In genomic region chr19:45067758-45068510, GRCm38 (mm10) we compare ENCODE assay signal across 25 mouse cellular contexts. TPM values are rescaled to one million over a fixed set of nuclear protein-coding genes. Genes with fewer than 3 reads are reported as not detected.
"Had no signal": no experiment of that assay in that cellular context is flagged by ENCODE, and none has a peak within 500 bp of the region (broad histone marks: within the 10 kb centered on the region; RNA-seq: fewer than 3 reads in every experiment).

No protein-coding gene starts in this region.

- H3K4me1 ChIP-seq: lung, embryonic 15.5 days had no signal

- ATAC-seq: liver, embryonic 12.5 days; midbrain, embryonic 15.5 days had no signal

- H3K27me3 ChIP-seq: megakaryocyte, embryonic 14.5 days had no signal

- H3K4me2 ChIP-seq: kidney, embryonic 15.5 days; limb, embryonic 12.5 days; limb, embryonic 15.5 days; liver, embryonic 12.5 days; lung, embryonic 15.5 days; midbrain, embryonic 12.5 days; midbrain, embryonic 15.5 days; neural tube, embryonic 13.5 days had no signal

- H3K4me3 ChIP-seq: kidney, embryonic 15.5 days; left cerebral cortex, adult 2 months; limb, embryonic 12.5 days; limb, embryonic 15.5 days; liver, embryonic 12.5 days; lung, embryonic 15.5 days; megakaryocyte, embryonic 14.5 days; midbrain, embryonic 12.5 days; midbrain, embryonic 15.5 days; myocyte; neural tube, embryonic 13.5 days had no signal

- H3K9me3 ChIP-seq: kidney, embryonic 15.5 days; limb, embryonic 12.5 days; limb, embryonic 15.5 days; liver, embryonic 12.5 days; lung, embryonic 15.5 days; megakaryocyte, embryonic 14.5 days; midbrain, embryonic 12.5 days; midbrain, embryonic 15.5 days; neural tube, embryonic 13.5 days had no signal

- H3K27ac ChIP-seq: kidney, embryonic 15.5 days; left cerebral cortex, adult 2 months; limb, embryonic 12.5 days; limb, embryonic 15.5 days; liver, embryonic 12.5 days; lung, embryonic 15.5 days; midbrain, embryonic 12.5 days; midbrain, embryonic 15.5 days; neural tube, embryonic 13.5 days had no signal

- H3K9ac ChIP-seq: kidney, embryonic 15.5 days; limb, embryonic 12.5 days; limb, embryonic 15.5 days; liver, embryonic 12.5 days; lung, embryonic 15.5 days; midbrain, embryonic 12.5 days; midbrain, embryonic 15.5 days; neural tube, embryonic 13.5 days had no signal

- H3K36me3 ChIP-seq: kidney, embryonic 15.5 days; limb, embryonic 12.5 days; limb, embryonic 15.5 days; liver, embryonic 12.5 days; lung, embryonic 15.5 days; midbrain, embryonic 12.5 days; midbrain, embryonic 15.5 days; neural tube, embryonic 13.5 days had no signal

- DNase-seq: kidney, adult 11 months; kidney, adult 8-10 months; kidney, postnatal 10 days; kidney, postnatal 36 days; layer of hippocampus, postnatal 36 days; left cerebral cortex, postnatal 4 days; lung, adult 18-20 months; lung, postnatal 10 days; lung, postnatal 36 days; retina, postnatal 1 day; thymus, adult 18-20 months; thymus, postnatal 36 days had no signal

RNA-seq across cellular contexts. Expression of gene Kazald1, which starts 7.1 kb away (rescaled TPM):
- total RNA-seq: neutrophil, adult 5-6 weeks had no signal

RNA-seq across cellular contexts. Expression of gene Pdzd7, which starts 22.4 kb away (rescaled TPM):
- total RNA-seq: monocyte, adult 5-6 weeks; neutrophil, adult 5-6 weeks had no signal
- polyA plus RNA-seq: liver, embryonic 12.5 days had no signal

RNA-seq across cellular contexts. Expression of gene Lzts2, which starts 53.7 kb away (rescaled TPM):
- total RNA-seq: monocyte, adult 5-6 weeks had no signal
